Mouse (Mus musculus): ENCODE measurements around the gene Duoxa2.
"Not testable (repeated sequence)": the region's sequence is repeated elsewhere in the genome, so short reads cannot be mapped to it uniquely, and the experiment has no call there.

The Duoxa2 gene

DNA sequence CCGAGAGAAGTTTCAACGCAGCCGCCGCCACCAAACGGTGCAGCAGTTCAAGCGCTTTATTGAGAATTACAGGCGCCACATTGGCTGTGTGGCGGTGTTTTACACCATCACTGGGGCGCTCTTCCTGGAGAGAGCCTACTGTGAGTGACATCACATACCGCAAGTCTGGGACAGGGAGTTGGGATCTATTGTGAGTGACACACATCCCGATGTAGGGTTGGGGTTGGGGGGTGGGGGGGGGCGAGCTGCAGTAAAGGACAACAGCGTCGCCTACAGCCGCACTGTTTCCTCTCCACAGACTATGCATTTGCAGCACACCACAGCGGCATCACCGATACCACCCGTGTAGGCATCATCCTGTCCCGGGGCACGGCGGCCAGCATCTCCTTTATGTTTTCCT, 38.6 kb downstream of the Duoxa2 start:
- TF ChIP-seq CTCF (conservative IDR thresholded peaks at IDR 0.05; ENCODE audit: low read length) (no peak), POU5F1 (IDR thresholded peaks at IDR 0.05; ENCODE audit: borderline replicate concordance, low read length) (no peak), NANOG (IDR thresholded peaks at IDR 0.05; ENCODE audit: borderline replicate concordance, low read length) (no peak)
- H3K4me1 ChIP-seq (replicated peaks; ENCODE audit: low read depth, low read length) = peaks cover 72% of the 10 kb centered on the region
- no peaks in the 10 kb centered on the region for H3K36me3 ChIP-seq (ENCODE audit: insufficient read depth, low read length)
- H3K9me3 ChIP-seq (ENCODE audit: low read length) = no peaks in the 10 kb centered on the region
- H3K4me3 ChIP-seq (replicated peaks; ENCODE audit: low read length) = peak overlapping the region; percentile 32
- H3K27me3 ChIP-seq (ENCODE audit: insufficient read depth, low read length) = peaks cover 44% of the 10 kb centered on the region

DNA sequence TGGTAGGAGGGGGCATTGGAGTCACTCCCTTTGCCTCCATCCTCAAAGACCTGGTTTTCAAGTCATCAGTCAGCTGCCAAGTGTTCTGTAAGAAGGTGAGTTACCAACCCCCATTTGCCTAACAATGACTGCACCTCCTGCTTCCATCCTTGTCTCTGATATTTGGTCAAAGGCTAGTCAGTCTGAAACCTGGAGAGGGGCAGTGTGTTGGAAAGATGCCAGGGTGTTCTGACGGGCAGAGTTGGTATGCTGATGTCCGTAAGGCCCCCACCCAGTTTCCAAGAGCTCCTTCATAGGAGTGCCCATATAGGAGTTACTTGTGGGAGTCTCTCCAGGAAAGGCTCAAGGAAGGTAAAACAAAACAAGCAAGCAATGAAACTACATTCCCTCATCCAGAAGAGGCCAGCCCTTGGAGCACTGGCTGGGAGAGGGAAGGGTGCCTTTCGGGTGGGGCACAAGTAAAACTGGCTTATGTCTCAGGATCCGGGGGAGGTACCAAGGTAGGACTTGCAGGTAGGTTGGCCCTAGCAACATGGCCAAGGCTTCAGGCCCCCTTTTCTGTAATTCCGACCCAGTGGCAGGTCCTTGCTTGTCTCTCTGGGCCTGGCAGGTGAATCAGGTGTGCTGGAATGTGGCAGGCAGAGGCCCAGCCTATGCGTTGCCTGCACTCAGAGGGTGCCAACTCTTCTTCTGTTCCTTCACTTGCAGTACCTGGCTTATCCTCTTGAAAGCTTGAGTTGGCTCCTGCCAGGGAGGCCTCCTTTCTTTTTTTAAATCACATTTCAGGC, 46.6 kb downstream of the Duoxa2 start:
- TF ChIP-seq NANOG (IDR thresholded peaks at IDR 0.05; ENCODE audit: borderline replicate concordance, low read length) = no peak
- no peak for TF ChIP-seq CTCF (conservative IDR thresholded peaks at IDR 0.05; ENCODE audit: low read length)
- no peak for TF ChIP-seq POU5F1 (IDR thresholded peaks at IDR 0.05; ENCODE audit: borderline replicate concordance, low read length)
- H3K4me1 ChIP-seq (replicated peaks; ENCODE audit: low read depth, low read length) = peaks cover 76% of the 10 kb centered on the region
- peaks cover 17% of the 10 kb centered on the region for H3K27me3 ChIP-seq (ENCODE audit: insufficient read depth, low read length)
- H3K4me3 ChIP-seq (replicated peaks; ENCODE audit: low read length) = no peak overlapping the region
- H3K9me3 ChIP-seq (ENCODE audit: low read length) = no peaks in the 10 kb centered on the region
- peaks cover 8% of the 10 kb centered on the region; the same call in 1 of the 2 replicates for H3K36me3 ChIP-seq (ENCODE audit: insufficient read depth, low read length)

- Histone ChIP-seq H3K4me1 (replicated peaks; ENCODE audit: low read depth, low read length) (peaks cover 77% of the 10 kb centered on the region), H3K36me3 (ENCODE audit: insufficient read depth, low read length) (peaks cover 11% of the 10 kb centered on the region), H3K27me3 (ENCODE audit: insufficient read depth, low read length) (peaks cover 17% of the 10 kb centered on the region)
- not testable (repeated sequence) for H3K9me3 ChIP-seq (ENCODE audit: low read length); H3K4me3 ChIP-seq (replicated peaks; ENCODE audit: low read length)
These were observed 47.5 kb downstream of the Duoxa2 start for GRCm38 (mm10) chr2:122346164-122346563.

DNA sequence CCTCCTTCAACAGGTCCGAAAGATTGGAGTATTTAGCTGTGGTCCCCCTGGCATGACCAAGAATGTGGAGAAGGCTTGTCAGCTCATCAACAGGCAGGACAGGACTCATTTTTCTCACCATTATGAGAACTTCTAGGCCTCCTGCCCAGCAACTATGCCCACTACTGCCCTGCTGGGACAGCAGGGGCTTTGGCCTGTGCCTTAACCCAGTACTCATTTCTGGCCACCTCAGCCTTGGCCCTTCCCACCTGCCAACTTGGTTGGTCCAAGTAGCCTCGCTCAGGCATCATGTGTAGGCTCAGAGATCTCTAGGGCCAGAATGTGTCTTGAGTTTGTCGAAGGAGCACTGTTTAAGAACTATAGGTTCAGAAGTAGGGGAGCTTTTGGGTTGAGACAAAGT, 48.6 kb downstream of the Duoxa2 start:
- TF ChIP-seq CTCF (conservative IDR thresholded peaks at IDR 0.05; ENCODE audit: low read length) (no peak), NANOG (IDR thresholded peaks at IDR 0.05; ENCODE audit: borderline replicate concordance, low read length) (no peak), POU5F1 (IDR thresholded peaks at IDR 0.05; ENCODE audit: borderline replicate concordance, low read length) (no peak)
- Histone ChIP-seq H3K27me3 (ENCODE audit: insufficient read depth, low read length) (peaks cover 17% of the 10 kb centered on the region), H3K9me3 (ENCODE audit: low read length) (no peaks in the 10 kb centered on the region), H3K36me3 (ENCODE audit: insufficient read depth, low read length) (peaks cover 18% of the 10 kb centered on the region), H3K4me3 (replicated peaks; ENCODE audit: low read length) (no peak overlapping the region), H3K4me1 (replicated peaks; ENCODE audit: low read depth, low read length) (peaks cover 77% of the 10 kb centered on the region)

GRCm38 (mm10) chr2:122348531-122349131, 49.9 kb downstream of the Duoxa2 start:
- Histone ChIP-seq H3K27me3 (ENCODE audit: insufficient read depth, low read length) (peaks cover 17% of the 10 kb centered on the region), H3K4me1 (replicated peaks; ENCODE audit: low read depth, low read length) (peaks cover 80% of the 10 kb centered on the region), H3K36me3 (ENCODE audit: insufficient read depth, low read length) (peaks cover 25% of the 10 kb centered on the region), H3K9me3 (ENCODE audit: low read length) (no peaks in the 10 kb centered on the region), H3K4me3 (replicated peaks; ENCODE audit: low read length) (peak overlapping the region; percentile 81)
- TF ChIP-seq POU5F1 (IDR thresholded peaks at IDR 0.05; ENCODE audit: borderline replicate concordance, low read length) (no peak), CTCF (conservative IDR thresholded peaks at IDR 0.05; ENCODE audit: low read length) (no peak; the same call in 1 of the 2 replicates)

GRCm38 (mm10) chr2:122349136-122349785, 50.6 kb downstream of the Duoxa2 start:
- Histone ChIP-seq H3K36me3 (ENCODE audit: insufficient read depth, low read length) (peaks cover 31% of the 10 kb centered on the region), H3K4me1 (replicated peaks; ENCODE audit: low read depth, low read length) (peaks cover 85% of the 10 kb centered on the region), H3K27me3 (ENCODE audit: insufficient read depth, low read length) (peaks cover 17% of the 10 kb centered on the region), H3K9me3 (ENCODE audit: low read length) (no peaks in the 10 kb centered on the region), H3K4me3 (replicated peaks; ENCODE audit: low read length) (peak overlapping the region; percentile 81)
- no peak for TF ChIP-seq NANOG (IDR thresholded peaks at IDR 0.05; ENCODE audit: borderline replicate concordance, low read length)
- no peak for TF ChIP-seq POU5F1 (IDR thresholded peaks at IDR 0.05; ENCODE audit: borderline replicate concordance, low read length)
- TF ChIP-seq CTCF (conservative IDR thresholded peaks at IDR 0.05; ENCODE audit: low read length) = no peak

GRCm38 (mm10) chr2:122351156-122351930, 52.6 kb downstream of the Duoxa2 start:
- TF ChIP-seq NANOG (IDR thresholded peaks at IDR 0.05; ENCODE audit: borderline replicate concordance, low read length) (no peak), CTCF (conservative IDR thresholded peaks at IDR 0.05; ENCODE audit: low read length) (no peak), POU5F1 (IDR thresholded peaks at IDR 0.05; ENCODE audit: borderline replicate concordance, low read length) (no peak)
- H3K4me1 ChIP-seq (replicated peaks; ENCODE audit: low read depth, low read length) = peaks cover 86% of the 10 kb centered on the region

DNA sequence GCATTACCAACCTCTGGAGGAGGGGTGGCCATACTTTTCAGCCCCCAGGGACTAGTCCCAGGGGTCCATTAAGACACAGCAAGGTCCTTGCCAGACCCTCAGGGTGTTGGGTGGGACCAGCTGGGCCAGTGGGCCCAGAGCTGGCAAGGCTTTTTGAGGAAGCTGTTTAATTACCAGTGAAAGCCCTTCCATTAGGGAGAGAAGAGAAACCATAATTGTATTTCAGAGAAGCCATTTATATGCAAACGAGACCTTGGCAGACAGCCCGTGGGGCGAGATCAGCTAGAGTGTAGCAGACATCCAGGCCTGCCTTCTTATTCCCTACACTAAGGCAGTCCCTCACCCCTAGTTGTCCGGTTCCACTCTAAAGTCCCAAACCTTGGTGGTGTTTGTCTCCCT, 53.2 kb downstream of the Duoxa2 start:
- H3K36me3 ChIP-seq (ENCODE audit: insufficient read depth, low read length) = peaks cover 48% of the 10 kb centered on the region
- H3K27me3 ChIP-seq (ENCODE audit: insufficient read depth, low read length) = peaks cover 6% of the 10 kb centered on the region
- 0 out of 2 replicates have a peak overlapping the region, but pooled peaks have one; percentile 3 for H3K4me3 ChIP-seq (replicated peaks; ENCODE audit: low read length)
- no peaks in the 10 kb centered on the region for H3K9me3 ChIP-seq (ENCODE audit: low read length)
- TF ChIP-seq CTCF (conservative IDR thresholded peaks at IDR 0.05; ENCODE audit: low read length) (no peak), NANOG (IDR thresholded peaks at IDR 0.05; ENCODE audit: borderline replicate concordance, low read length) (peak; percentile 78; the same call in 1 of the 2 replicates), POU5F1 (IDR thresholded peaks at IDR 0.05; ENCODE audit: borderline replicate concordance, low read length) (peak; percentile 65; the same call in 1 of the 2 replicates)
- H3K4me1 ChIP-seq (replicated peaks; ENCODE audit: low read depth, low read length) = peaks cover 92% of the 10 kb centered on the region

More at GRCm38 (mm10) chr2:122351156-122351930, 52.6 kb downstream of the Duoxa2 start:
- Histone ChIP-seq H3K27me3 (ENCODE audit: insufficient read depth, low read length) (peaks cover 12% of the 10 kb centered on the region), H3K9me3 (ENCODE audit: low read length) (no peaks in the 10 kb centered on the region), H3K36me3 (ENCODE audit: insufficient read depth, low read length) (peaks cover 44% of the 10 kb centered on the region), H3K4me3 (replicated peaks; ENCODE audit: low read length) (0 out of 2 replicates have a peak overlapping the region, but pooled peaks have one; percentile 3)
